Mouse (Mus musculus) cerebellum, adult (tissue): ENCODE data around the gene Myzap.
A peak's percentile ranks its signal among the peaks of the same experiment; 100 is the strongest.

Experiments used
- ATAC-seq: cut with Nextera tagmentation; 2 replicates; pipeline ENCODE4 v1.9.2; 2017; ENCODE audit warnings: mild to moderate bottlenecking, moderate library complexity, mixed read lengths; ENCODE audit not compliant: insufficient number of reproducible peaks, low FRiP score, low TSS enrichment

Myzap gene

GRCm38 (mm10) chr9:71554001-71554400 is 38.2 kb downstream of the Myzap start:
- ATAC-seq: no peak

GRCm38 (mm10) chr9:71550176-71550575 is 42.0 kb downstream of the Myzap start:
- no peak for ATAC-seq

- no peak for ATAC-seq
Measured at GRCm38 (mm10) chr9:71547704-71548275, 44.4 kb downstream of the Myzap start.

- no peak for ATAC-seq
Measured at GRCm38 (mm10) chr9:71544831-71545230, 47.3 kb downstream of the Myzap start.

- peak; percentile 66; the same call in 1 of the 2 replicates for ATAC-seq
Measured at GRCm38 (mm10) chr9:71543443-71544222, 48.5 kb downstream of the Myzap start.

GRCm38 (mm10) chr9:71542292-71542691 is 49.9 kb downstream of the Myzap start:
- no peak for ATAC-seq

DNA sequence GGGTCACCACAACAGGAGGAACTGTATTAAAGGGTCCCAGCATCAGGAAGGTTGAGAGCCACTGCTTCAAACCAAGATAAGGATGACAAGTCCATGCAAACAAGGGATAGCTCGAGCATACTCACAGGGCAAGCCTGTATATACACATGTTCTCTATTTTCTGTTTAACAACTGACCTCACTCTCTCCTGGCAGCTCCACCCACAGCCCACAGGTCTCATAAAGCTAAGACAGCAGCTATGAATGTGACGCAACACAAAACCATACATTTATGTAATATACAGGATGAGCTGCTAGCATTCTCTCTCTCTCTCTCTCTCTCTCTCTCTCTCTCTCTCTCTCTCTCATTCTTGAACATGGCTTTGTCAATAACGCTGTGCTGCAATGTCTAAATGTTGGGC is 51.4 kb downstream of the Myzap start:
- ATAC-seq: no peak

GRCm38 (mm10) chr9:71535730-71536129 is 56.4 kb downstream of the Myzap start:
- no peak for ATAC-seq

DNA sequence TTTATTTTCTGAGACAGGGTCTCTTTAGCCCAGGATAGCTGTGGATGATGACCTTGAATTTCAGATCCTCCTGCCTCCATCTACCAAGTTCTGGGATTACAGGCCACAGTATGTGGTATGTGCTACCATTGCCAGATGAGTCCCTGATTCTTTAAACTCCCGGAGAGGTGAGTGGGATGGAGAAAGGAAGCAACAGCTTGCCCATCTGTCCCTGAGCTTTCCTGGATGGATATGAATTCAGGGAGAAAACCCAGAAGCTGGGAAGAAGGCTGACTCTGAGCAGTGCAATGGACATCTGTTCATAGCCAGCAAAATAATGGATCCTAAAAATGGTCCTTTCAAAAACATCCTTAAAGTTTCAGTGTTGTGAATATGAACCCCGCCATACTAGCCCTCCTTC is 57.1 kb downstream of the Myzap start:
- no peak for ATAC-seq

GRCm38 (mm10) chr9:71529960-71530359 is 62.2 kb downstream of the Myzap start:
- ATAC-seq: no peak

- ATAC-seq: no peak
Measured at GRCm38 (mm10) chr9:71527438-71527837, 64.7 kb downstream of the Myzap start.

GRCm38 (mm10) chr9:71523901-71524300 is 68.3 kb downstream of the Myzap start:
- no peak for ATAC-seq

DNA sequence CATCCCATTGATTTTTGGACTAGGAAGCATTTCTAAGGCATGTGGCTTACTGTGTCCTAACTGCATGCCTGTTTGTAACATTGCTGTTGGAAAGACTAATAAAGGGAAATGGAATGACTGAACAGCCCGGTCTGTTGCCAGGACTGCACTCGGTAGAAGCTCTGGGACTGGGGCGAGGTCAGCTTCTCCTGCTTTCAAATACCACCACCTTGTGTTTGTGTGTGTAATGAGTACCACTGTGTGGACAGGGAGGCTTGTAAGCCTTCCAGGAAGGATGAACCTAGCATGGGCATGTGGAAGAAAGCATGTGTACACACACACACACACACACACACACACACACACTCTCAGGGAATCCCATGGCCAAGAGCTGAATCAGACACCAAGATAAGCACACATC is 72.3 kb downstream of the Myzap start:
- no peak for ATAC-seq

GRCm38 (mm10) chr9:71517487-71517886 is 74.7 kb downstream of the Myzap start:
- ATAC-seq: no peak

DNA sequence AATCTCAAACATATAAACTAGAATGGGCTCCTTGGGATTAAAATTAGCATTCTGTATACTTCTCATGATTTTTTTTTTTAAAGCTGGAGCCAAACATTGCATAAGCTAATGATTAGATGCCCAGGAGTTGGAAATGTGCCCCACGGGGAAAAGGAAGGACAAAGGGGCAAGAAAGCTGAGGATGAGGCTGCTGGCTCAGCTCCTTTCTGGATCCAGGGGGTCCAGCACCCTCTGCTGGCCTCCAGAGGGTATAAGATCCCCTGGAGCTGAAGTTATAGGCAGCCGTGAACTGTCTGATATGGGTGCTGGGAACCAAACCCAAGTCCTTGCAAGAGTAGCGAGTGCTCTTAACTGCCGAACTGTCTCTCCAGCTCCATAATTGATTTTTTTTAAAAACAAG is 76.3 kb downstream of the Myzap start:
- ATAC-seq: no peak

DNA sequence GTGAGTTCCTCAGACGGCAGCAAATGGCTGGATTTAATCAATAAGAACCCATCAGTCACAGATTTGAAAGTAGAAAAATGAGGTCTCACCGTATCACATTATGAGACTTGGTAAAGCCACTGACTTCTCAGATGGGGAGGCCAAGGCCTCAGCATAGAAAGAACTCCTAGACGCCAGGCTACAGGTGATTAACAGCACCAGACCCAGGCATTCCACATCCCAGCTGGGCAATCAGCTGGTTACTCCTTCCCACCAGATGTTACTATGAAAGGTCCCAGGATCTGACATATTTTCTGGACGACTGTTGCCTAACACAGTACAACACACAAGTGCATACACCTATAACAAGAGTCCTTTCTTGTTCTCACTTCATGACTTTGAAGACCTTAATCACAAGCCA is 78.6 kb downstream of the Myzap start:
- no peak for ATAC-seq

GRCm38 (mm10) chr9:71512899-71513298 is 79.3 kb downstream of the Myzap start:
- no peak for ATAC-seq

DNA sequence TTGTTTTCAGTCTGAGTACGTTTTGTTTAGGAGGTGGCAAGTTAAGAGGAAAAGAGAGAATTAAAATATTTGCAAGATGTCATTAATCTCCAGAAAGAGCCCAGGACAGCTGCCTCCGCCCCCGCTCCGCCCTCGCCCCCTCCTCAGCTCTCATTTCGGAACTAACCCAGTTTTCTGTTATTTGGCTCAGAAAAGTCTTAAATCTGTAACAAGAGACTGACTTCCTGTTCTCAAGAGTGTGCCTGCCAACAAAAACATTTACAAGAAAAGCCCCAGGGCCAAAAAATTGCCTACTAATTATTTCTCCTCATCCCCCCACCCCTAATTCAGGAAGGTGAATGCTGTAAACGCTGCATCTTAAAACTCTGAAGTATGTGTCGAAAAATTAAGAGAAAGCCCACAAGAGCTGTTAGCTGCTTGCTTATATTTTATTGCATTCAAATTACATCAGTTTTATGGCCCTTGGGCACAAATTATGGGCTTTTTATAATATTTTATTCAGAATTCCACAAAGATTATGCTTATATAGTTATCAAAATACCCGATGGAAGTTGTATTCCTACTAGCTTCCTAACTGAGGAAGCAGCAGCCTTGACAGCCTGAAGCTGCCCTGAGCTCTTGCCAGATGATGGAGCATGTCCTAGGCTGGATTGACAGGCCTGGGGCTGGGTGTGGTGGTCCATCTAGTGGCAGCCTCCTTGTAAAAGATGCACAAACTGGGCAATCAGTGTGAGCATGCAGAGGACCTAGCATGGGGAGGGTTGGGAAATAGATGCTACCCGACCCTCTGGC is 93.6 kb downstream of the Myzap start:
- ATAC-seq: no peak

GRCm38 (mm10) chr9:71496637-71497036 is 95.5 kb downstream of the Myzap start:
- ATAC-seq: no peak

- ATAC-seq: no peak
Measured at GRCm38 (mm10) chr9:71493771-71494170, 98.4 kb downstream of the Myzap start.

DNA sequence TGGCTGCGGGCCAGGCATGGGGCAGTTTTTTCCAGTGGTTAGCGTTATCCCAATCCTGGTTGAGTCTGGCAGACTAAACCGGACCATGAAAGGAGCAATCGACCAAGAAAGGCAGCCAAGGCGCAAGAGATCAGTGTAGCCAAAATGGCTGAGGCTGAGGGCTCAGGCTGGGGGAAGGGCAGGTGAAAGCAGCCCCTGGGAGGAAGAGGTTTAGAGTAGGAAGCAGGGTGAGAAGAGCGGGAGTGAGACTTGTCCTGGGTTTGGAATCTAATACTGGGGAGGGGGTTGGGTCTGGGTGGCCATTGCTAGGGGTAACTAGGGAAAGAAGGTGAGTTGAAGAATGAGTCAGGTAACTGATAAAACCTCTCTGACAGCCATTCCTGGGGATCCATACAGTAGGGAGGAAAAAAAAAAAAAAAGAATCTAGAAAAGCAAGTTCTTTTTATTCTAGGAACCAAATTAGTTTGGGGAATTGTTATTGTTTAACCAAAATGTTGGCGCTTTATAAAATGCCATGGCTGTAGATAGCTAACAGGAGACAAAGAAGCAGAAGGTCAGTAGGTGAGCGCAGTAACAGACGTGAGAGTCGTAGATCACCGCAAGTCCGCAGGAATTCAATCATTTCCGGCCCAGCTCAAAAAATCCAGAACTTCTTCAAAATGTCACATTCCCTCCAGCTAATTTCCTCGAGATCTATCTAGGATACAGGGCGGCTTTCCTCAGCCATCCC is 99.7 kb downstream of the Myzap start:
- ATAC-seq: no peak
